Mouse (Mus musculus): Measurements from ENCODE around the gene Best2. TPM values are rescaled to one million over a fixed set of nuclear protein-coding genes. Genes with fewer than 3 reads are reported as not detected.

The Best2 gene
- total and polyA plus RNA-seq, 3 experiments = 0.04 to 0.13 TPM; not detected in 1

DNA sequence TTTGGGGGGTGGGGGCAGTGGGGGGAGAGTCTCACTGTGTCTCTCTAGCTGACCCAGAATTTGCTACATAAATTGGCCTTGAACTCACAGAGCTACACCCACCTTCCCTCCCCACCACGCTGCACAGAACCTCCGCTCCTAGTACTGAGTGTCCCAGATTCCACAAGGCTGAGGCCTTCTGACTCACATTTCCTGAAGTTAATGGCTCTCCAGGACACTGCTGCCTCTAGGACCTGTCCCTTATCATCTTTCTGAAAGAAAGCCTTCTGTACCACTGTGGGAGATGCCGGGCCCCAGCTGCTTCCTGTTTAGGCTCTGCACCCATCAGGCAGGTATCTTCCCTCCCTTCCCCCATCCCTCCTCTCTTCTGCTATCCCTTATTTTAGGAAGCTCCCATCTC, 47.7 kb downstream of the Best2 start (continued):
- no peak for TF ChIP-seq NRF1 (IDR thresholded peaks at IDR 0.05; ENCODE audit: insufficient read depth, low read depth, low read length, poor library complexity, severe bottlenecking)

DNA sequence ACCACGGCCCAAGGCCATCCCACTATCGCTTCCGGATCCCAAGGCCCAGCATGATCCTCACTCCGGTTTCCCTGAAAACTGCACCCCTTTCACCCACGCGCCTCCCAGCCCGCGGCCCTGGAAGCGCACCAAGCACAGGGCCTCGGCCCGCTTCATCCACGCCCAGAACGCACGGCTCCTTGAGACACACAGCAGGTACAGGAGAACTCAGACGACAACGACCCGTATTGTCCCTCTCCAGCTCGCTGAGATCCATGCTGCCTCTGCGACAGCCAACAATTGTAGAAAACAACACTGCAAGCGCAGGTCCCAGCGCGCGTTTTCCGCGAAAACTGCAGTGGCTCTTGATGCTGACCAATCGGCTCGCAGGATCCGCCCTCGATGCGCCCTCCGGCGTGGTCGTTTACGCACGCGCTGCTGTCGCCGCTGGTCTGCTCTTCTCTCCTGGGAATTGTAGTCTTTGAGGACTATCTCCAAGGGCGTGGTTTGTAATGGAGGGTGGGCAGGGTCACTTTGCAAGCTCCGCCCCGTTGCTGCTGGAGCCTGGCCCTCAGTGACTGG, 48.5 kb downstream of the Best2 start:
- H3K27ac ChIP-seq (ENCODE audit: control insufficient read depth, low read depth, low read length) = peak overlapping the region; percentile 84
- no peaks in the 10 kb centered on the region for H3K9me3 ChIP-seq (replicated peaks; ENCODE audit: insufficient read depth, low read length)
- peak overlapping the region; percentile 84 for H3K9ac ChIP-seq (ENCODE audit: control insufficient read depth, low read depth, low read length, poor library complexity, severe bottlenecking)
- no peaks in the 10 kb centered on the region for H3K27me3 ChIP-seq (ENCODE audit: control insufficient read depth in 1 of 2, insufficient read depth in 2 of 2, low read length in 2 of 2)
- H3K4me3 ChIP-seq (ENCODE audit: control insufficient read depth in 1 of 2, insufficient read depth in 1 of 2, low read depth in 2 of 2, low read length in 2 of 2) = peak overlapping the region; percentile 63 to 87
- peaks cover 18% of the 10 kb centered on the region for H3K79me2 ChIP-seq (ENCODE audit: control insufficient read depth, insufficient read depth, low read length, poor library complexity)
- 0 out of 2 replicates have a peak, but pooled peaks have one; percentile 20 for TF ChIP-seq MYC (IDR thresholded peaks at IDR 0.05; ENCODE audit: low read depth, low read length)
- TF ChIP-seq MXI1 (IDR thresholded peaks at IDR 0.05; ENCODE audit: low read depth, low read length) = peak; percentile 97
- peak; percentile 73 to 84 for TF ChIP-seq POLR2A (IDR thresholded peaks at IDR 0.05; ENCODE audit: control insufficient read depth in 1 of 2, insufficient read depth in 1 of 2, low read depth in 1 of 2, low read length in 2 of 2, poor library complexity in 1 of 2)
- TF ChIP-seq KAT2A (conservative IDR thresholded peaks at IDR 0.05; ENCODE audit: low read depth, low read length) = peak; percentile 80
- peak; percentile 66; the same call in 1 of the 2 replicates for TF ChIP-seq TBP (IDR thresholded peaks at IDR 0.05; ENCODE audit: low read depth, low read length)
- TF ChIP-seq GATA1 (IDR thresholded peaks at IDR 0.05; ENCODE audit: low read depth, low read length) = no peak
- no peak for TF ChIP-seq TCF12 (IDR thresholded peaks at IDR 0.05; ENCODE audit: low read depth, low read length)
- peak; percentile 94 for TF ChIP-seq SIN3A (IDR thresholded peaks at IDR 0.05; ENCODE audit: low read length)
- no peak for TF ChIP-seq MAZ (IDR thresholded peaks at IDR 0.05; ENCODE audit: low read depth, low read length)
- TF ChIP-seq RAD21 (IDR thresholded peaks at IDR 0.05; ENCODE audit: low read depth, low read length) = no peak
- TF ChIP-seq MEF2A (IDR thresholded peaks at IDR 0.05; ENCODE audit: extremely low read depth, insufficient replicate concordance, low read depth, low read length, poor library complexity, severe bottlenecking) = no peak
- no peak for TF ChIP-seq ZMIZ1 (IDR thresholded peaks at IDR 0.05; ENCODE audit: low read depth, low read length)
- no peak for TF ChIP-seq POLR2AphosphoS5 (IDR thresholded peaks at IDR 0.05; ENCODE audit: borderline replicate concordance, low read depth, low read length)
- peak; percentile 26; the same call in 1 of the 2 replicates for TF ChIP-seq USF1 (IDR thresholded peaks at IDR 0.05; ENCODE audit: low read depth, low read length)
- peak; percentile 98 for TF ChIP-seq HCFC1 (IDR thresholded peaks at IDR 0.05; ENCODE audit: low read depth, low read length)
- TF ChIP-seq E2F4 (IDR thresholded peaks at IDR 0.05; ENCODE audit: borderline replicate concordance, low read depth, low read length) = peak; percentile 62; the same call in 1 of the 2 replicates
- peak; percentile 89 for TF ChIP-seq NRF1 (IDR thresholded peaks at IDR 0.05; ENCODE audit: insufficient read depth, low read depth, low read length, poor library complexity, severe bottlenecking)
- TF ChIP-seq EP300 (IDR thresholded peaks at IDR 0.05; ENCODE audit: low read depth in 1 of 2, low read length in 2 of 2) = no peak
- peak; percentile 82 for TF ChIP-seq MAX (IDR thresholded peaks at IDR 0.05; ENCODE audit: low read length)
- TF ChIP-seq CHD2 (IDR thresholded peaks at IDR 0.05; ENCODE audit: low read length) = no peak
- TF ChIP-seq ELF1 (IDR thresholded peaks at IDR 0.05; ENCODE audit: low read depth, low read length) = peak; percentile 55
- no peak for TF ChIP-seq MYB (IDR thresholded peaks at IDR 0.05; ENCODE audit: low read depth, low read length)
- no peak for TF ChIP-seq SMC3 (IDR thresholded peaks at IDR 0.05; ENCODE audit: low read depth, low read length)
- TF ChIP-seq NELFE (IDR thresholded peaks at IDR 0.05; ENCODE audit: low read depth, low read length) = peak; percentile 69
- TF ChIP-seq TAL1 (IDR thresholded peaks at IDR 0.05; ENCODE audit: low read length) = no peak
- peaks cover 5 to 28% of the 10 kb centered on the region in 2 experiments for H3K4me1 ChIP-seq (ENCODE audit: control insufficient read depth in 1 of 2, insufficient read depth in 2 of 2, low read length in 2 of 2)
- DNase-seq (ENCODE audit: low read depth, low spot score) = peak; percentile 99
- peaks cover 0 to 19% of the 10 kb centered on the region in 2 experiments for H3K36me3 ChIP-seq (ENCODE audit: control insufficient read depth in 1 of 2, insufficient read depth in 2 of 2, low read length in 2 of 2)

Data from MEL (cell line).